Mouse (Mus musculus) embryo, embryonic 10 days (tissue): ENCODE measurements around the gene Whamm.

Experiments
- DNase-seq: peaks from one replicate; pipeline ENCODE4 v3.0.0-alpha.2; 2015; ENCODE audit warnings: low spot score

Whamm gene

GRCm38 (mm10) chr7:81563506-81564015 is 7.5 kb upstream of the Whamm start:
- no peak for DNase-seq

GRCm38 (mm10) chr7:81564766-81565165 is 6.3 kb upstream of the Whamm start:
- no peak for DNase-seq

GRCm38 (mm10) chr7:81565381-81566055 is 5.5 kb upstream of the Whamm start:
- DNase-seq, result peak; percentile 17

GRCm38 (mm10) chr7:81566332-81566731 is 4.7 kb upstream of the Whamm start:
- DNase-seq, result no peak

GRCm38 (mm10) chr7:81566892-81567291 is 4.2 kb upstream of the Whamm start, which contains the start of gene Fsd2:
TSS of gene Fsd2 (minus strand) at chr7:81566944.
- DNase-seq, result no peak

- DNase-seq, result no peak
Observed at GRCm38 (mm10) chr7:81567396-81567795, 3.7 kb upstream of the Whamm start.

- no peak for DNase-seq
Observed at GRCm38 (mm10) chr7:81569851-81570250, 1.2 kb upstream of the Whamm start.

GRCm38 (mm10) chr7:81570271-81570670 is 795 bp upstream of the Whamm start:
- no peak for DNase-seq

- no peak for DNase-seq
Observed at GRCm38 (mm10) chr7:81570752-81571107, 336 bp upstream of the Whamm start.

- DNase-seq, result no peak
Observed at GRCm38 (mm10) chr7:81571941-81572441, 925 bp downstream of the Whamm start.

GRCm38 (mm10) chr7:81572610-81573268 is 1.7 kb downstream of the Whamm start:
- DNase-seq, result no peak

GRCm38 (mm10) chr7:81573397-81573796 is 2.3 kb downstream of the Whamm start:
- no peak for DNase-seq

GRCm38 (mm10) chr7:81573821-81574220 is 2.8 kb downstream of the Whamm start:
- DNase-seq, result no peak

- DNase-seq, result no peak
Observed at GRCm38 (mm10) chr7:81575606-81576005, 4.5 kb downstream of the Whamm start.

GRCm38 (mm10) chr7:81577872-81578271 is 6.8 kb downstream of the Whamm start:
- DNase-seq, result no peak

GRCm38 (mm10) chr7:81578413-81578812 is 7.3 kb downstream of the Whamm start:
- no peak for DNase-seq

- DNase-seq, result no peak
Observed at GRCm38 (mm10) chr7:81579312-81579711, 8.2 kb downstream of the Whamm start.

- DNase-seq, result no peak
Observed at GRCm38 (mm10) chr7:81583512-81583911, 12.4 kb downstream of the Whamm start.

- DNase-seq, result no peak
Observed at GRCm38 (mm10) chr7:81585326-81585725, 14.3 kb downstream of the Whamm start.

- DNase-seq, result no peak
Observed at GRCm38 (mm10) chr7:81587238-81587637, 16.2 kb downstream of the Whamm start.

- no peak for DNase-seq
Observed at GRCm38 (mm10) chr7:81592686-81593085, 21.6 kb downstream of the Whamm start.

- DNase-seq, result no peak
Observed at GRCm38 (mm10) chr7:81593387-81593786, 22.3 kb downstream of the Whamm start.

GRCm38 (mm10) chr7:81595056-81595455 is 24.0 kb downstream of the Whamm start:
- no peak for DNase-seq
